Mouse (Mus musculus) liver, adult 2 months (tissue): ENCODE data around the gene Krt4.

Source experiments
- CTCF ChIP-seq: fragments of 200-500 bp; IDR thresholded peaks from 2 replicates; pipeline ENCODE4 v1.5.1; 2011; ENCODE audit warnings: low read depth, low read length, control low read depth
- POLR2A ChIP-seq: fragments of 200-500 bp; IDR thresholded peaks from 2 replicates; pipeline ENCODE4 v1.6.1; 2011; ENCODE audit warnings: low read length, control low read depth; ENCODE audit not compliant: insufficient read depth; ENCODE audit errors: extremely low read depth

DNA sequence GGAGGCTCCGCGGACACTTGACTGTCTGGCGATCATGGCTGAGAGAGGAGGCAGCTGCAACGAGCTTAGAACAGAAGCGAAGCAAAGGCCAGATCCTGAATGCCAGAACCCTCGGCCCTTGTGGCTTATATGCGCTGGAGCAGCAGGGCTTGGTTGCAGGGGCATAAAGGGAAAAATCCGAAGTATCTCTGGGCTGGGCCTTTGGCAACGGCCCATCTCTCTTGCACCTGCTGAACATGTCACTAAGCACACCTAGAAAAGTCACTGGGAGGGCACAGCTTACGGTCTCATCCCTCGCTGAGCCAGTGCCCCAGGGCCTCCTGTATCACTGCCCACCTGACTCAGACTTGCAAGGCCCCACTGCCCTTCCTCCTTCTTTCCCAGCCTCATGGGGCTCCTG, at the start of gene Krt4:
- TF ChIP-seq CTCF (no peak), POLR2A (no peak)
